Mouse (Mus musculus) liver, embryonic 14.5 days (tissue): ENCODE measurements around the gene 1700028K03Rik. TPM values are rescaled to one million over a fixed set of nuclear protein-coding genes. Genes with fewer than 3 reads are reported as not detected.

ENCODE experiments used
- ATAC-seq: fragments of 200-750 bp; cut with Nextera tagmentation; 2 replicates; pipeline ENCODE4 v1.8.0; 2017; ENCODE audit warnings: moderate number of reproducible peaks, mild to moderate bottlenecking, moderate library complexity; ENCODE audit not compliant: insufficient read depth
- DNase-seq, 3 experiments: peaks; one replicate each; pipeline ENCODE4 v3.0.0-alpha.2; 2012 to 2013; ENCODE audit warnings: low read depth in 3 of 3, low spot score in 3 of 3
- H3K27ac ChIP-seq: fragments of 300-500 bp; sonication (generic); 2 replicates; pipeline ENCODE4 v1.5.1; 2014; ENCODE audit warnings: moderate library complexity, mild to moderate bottlenecking, control low read depth, inconsistent platforms
- H3K27me3 ChIP-seq: fragments of 300-500 bp; sonication (generic); 2 replicates; pipeline ENCODE4 v1.6.1; 2014; ENCODE audit warnings: mild to moderate bottlenecking, low read length, moderate library complexity; ENCODE audit not compliant: control insufficient read depth, insufficient read depth
- H3K36me3 ChIP-seq: fragments of 300-500 bp; sonication (generic); replicated peaks from 2 replicates; pipeline ENCODE4 v1.6.1; 2014; ENCODE audit warnings: low read depth; ENCODE audit not compliant: control insufficient read depth, insufficient read depth
- H3K4me1 ChIP-seq, 2 experiments: fragments of 200-500 bp in 1 of 2; fragments of 300-500 bp in 1 of 2; sonication (generic) in 1 of 2; replicated peaks; 2 replicates each; pipeline ENCODE4 v1.6.1; 2012 to 2014; ENCODE audit warnings: antibody characterized with exemption in 1 of 2, inconsistent platforms in 1 of 2, low read length in 1 of 2; ENCODE audit not compliant: control insufficient read depth in 2 of 2, insufficient read depth in 2 of 2
- H3K4me2 ChIP-seq: fragments of 300-500 bp; sonication (generic); 2 replicates; pipeline ENCODE4 v1.6.1; 2014; ENCODE audit warnings: low read depth, mild to moderate bottlenecking, control low read depth, moderate library complexity
- H3K4me3 ChIP-seq, 2 experiments: fragments of 200-500 bp in 1 of 2; fragments of 300-500 bp in 1 of 2; sonication (generic) in 1 of 2; 2 replicates each; pipeline ENCODE4 v1.5.1; 2012 to 2014; ENCODE audit warnings: low read depth in 2 of 2, low read length in 2 of 2, mild to moderate bottlenecking in 2 of 2, control low read depth in 1 of 2, inconsistent platforms in 1 of 2, moderate library complexity in 1 of 2; ENCODE audit not compliant: insufficient read depth in 1 of 2
- H3K9ac ChIP-seq: fragments of 300-500 bp; sonication (generic); replicated peaks from 2 replicates; pipeline ENCODE4 v1.6.1; 2014; ENCODE audit warnings: mild to moderate bottlenecking, control low read depth, moderate library complexity
- H3K9me3 ChIP-seq: fragments of 300-500 bp; sonication (generic); 2 replicates; pipeline ENCODE4 v1.6.1; 2016; ENCODE audit warnings: low read length, mixed read lengths; ENCODE audit not compliant: control insufficient read depth
- CTCF ChIP-seq: IDR thresholded peaks from 2 replicates; pipeline ENCODE4 v1.5.1; 2016; ENCODE audit warnings: antibody characterized with exemption, low read depth, control low read depth
- EP300 ChIP-seq: IDR thresholded peaks from 2 replicates; pipeline ENCODE4 v1.6.1; 2016; ENCODE audit warnings: antibody characterized with exemption, low read depth
- WGBS: fragments of 180-500 bp; shearing (Covaris S2); extraction: QIAGEN DNeasy Blood & Tissue Kit; methylation state at CpG from one replicate; pipeline ENCODE4 v1.1.7; 2014; ENCODE audit not compliant: insufficient replicate concordance; 5-methylcytosine and 5-hydroxymethylcytosine counted together
- polyA plus RNA-seq, 2 experiments: library from polyadenylated mRNA; depleted of rRNA in 1 of 2; stranded (reverse) in 1 of 2; unstranded in 1 of 2; fragments of >200 nt; fragmentation: Nextera tagmentation in 1 of 2; extraction: Ambion mirVana in 1 of 2; gene quantifications; 2 replicates each; pipeline versions ENCODE4 v1.2.1 to v1.2.3; 2012 to 2014

The 1700028K03Rik gene
- polyA plus RNA-seq, 2 experiments = 0.01 TPM; not detected in 1

DNA sequence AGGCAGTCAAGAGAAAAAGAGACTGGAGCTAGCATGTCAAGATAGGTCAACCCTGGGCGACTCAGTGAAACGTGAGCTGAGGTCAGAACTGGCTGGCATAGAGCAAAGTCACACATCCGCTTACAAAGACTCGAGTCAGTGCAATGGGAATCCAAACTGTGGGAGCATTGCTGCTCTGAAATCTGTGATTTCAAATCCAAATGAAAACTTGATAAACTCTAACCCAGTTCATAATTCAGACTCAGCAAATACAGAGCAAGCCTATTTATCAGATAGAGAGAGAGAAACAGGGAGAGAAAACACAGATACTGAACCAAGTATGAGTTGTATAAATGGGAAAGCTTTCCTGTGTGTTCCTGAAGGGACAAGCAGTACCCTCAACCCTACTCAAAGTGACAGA is 27.2 kb upstream of the 1700028K03Rik start, which contains the start of gene Gm42669:
Gene Gm42669 (plus strand): TSS at position 301 of the 400 bp plus-strand sequence.
- Histone ChIP-seq H3K9me3 (no peaks in the 10 kb centered on the region), H3K4me3 (no peak within 1 kb of the TSS), H3K4me2 (no peak within 1 kb of the TSS), H3K4me1 (no peaks in the 10 kb centered on the region), H3K27ac (no peak within 1 kb of the TSS), H3K27me3 (no peaks in the 10 kb centered on the region), H3K9ac (no peak within 1 kb of the TSS), H3K36me3 (no peaks in the 10 kb centered on the region)
- WGBS = 62% methylated on average over 4 of the region's 4 CpGs
- ATAC-seq (no peak), DNase-seq (no peak)
- TF ChIP-seq EP300 (no peak), CTCF (no peak)

DNA sequence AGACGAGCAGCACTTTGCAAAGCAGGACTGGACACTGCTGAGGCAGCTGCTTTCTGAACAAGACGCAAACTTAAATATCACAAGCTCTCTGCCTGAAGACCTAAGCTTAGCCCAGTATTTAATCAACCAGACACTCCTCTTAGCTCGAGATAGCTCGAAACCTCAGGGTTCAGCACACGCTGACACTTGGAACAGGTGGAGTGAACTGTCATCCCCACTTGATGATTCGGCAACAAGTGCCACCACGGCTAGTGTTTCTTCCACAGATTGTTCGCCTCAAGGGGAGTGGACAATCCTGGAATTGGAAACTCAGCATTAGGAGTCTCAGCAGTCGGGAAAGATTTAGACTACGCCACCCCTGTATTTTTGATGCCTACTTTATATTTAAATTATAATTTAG is 24.0 kb upstream of the 1700028K03Rik start:
- ATAC-seq (no peak), DNase-seq (no peak)
- Histone ChIP-seq H3K27me3 (no peaks in the 10 kb centered on the region), H3K4me2 (no peak overlapping the region), H3K9me3 (no peaks in the 10 kb centered on the region), H3K9ac (no peak overlapping the region), H3K27ac (no peak overlapping the region), H3K4me3 (no peak overlapping the region), H3K4me1 (no peaks in the 10 kb centered on the region; a peak in 1 of 4 replicates), H3K36me3 (no peaks in the 10 kb centered on the region)
- WGBS = 68% methylated on average over 10 of the region's 10 CpGs
- TF ChIP-seq EP300 (no peak), CTCF (no peak)

DNA sequence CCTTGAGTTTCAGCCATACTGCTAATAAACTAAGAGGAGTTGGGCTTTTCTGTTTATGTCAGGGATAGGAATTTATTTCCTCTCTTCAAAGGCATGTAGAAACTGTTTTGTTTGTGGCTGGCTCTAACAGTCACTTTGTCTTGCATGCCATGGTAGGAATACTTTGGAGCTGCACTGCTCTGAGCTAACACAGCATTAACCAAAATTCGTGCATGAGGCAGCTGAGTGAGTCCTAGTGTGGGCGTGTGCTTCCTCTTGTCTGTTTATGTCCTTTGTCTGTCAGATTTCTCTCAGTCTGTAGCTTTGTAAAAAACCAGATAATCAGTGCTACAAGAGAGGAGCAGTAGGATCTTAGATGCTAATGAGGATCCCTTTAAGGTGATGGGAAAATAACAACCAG is 23.2 kb upstream of the 1700028K03Rik start:
- ATAC-seq = no peak
- no peak for TF ChIP-seq CTCF
- no peak for TF ChIP-seq EP300
- WGBS = 31% methylated on average over 2 of the region's 2 CpGs

DNA sequence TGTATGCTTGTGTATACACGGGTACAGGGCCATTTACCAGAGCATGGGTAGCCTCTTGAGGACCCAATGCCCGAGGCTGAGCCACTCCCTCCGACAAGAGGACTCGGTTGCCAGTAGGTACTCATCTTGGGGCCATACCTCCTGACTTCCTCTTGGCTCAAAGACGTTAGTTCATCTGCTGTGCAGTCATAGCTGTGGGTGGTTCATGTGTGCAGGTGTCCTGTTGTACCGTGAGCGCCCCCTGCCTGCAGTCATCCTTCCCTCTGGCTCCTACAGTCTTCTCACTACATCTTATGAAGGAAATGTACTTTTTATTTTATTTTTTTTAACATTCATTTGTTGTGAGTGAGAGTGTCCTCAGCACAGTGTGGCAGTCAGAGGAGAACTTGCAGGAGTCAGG is 20.9 kb upstream of the 1700028K03Rik start:
- Histone ChIP-seq H3K27me3 (no peaks in the 10 kb centered on the region), H3K4me1 (no peaks in the 10 kb centered on the region; a peak in 1 of 4 replicates), H3K27ac (no peak overlapping the region), H3K4me2 (no peak overlapping the region), H3K9me3 (no peaks in the 10 kb centered on the region), H3K4me3 (no peak overlapping the region), H3K36me3 (no peaks in the 10 kb centered on the region), H3K9ac (no peak overlapping the region)
- TF ChIP-seq EP300 (no peak), CTCF (peak; percentile 93)
- peak; percentile 69 for ATAC-seq
- WGBS = 28% methylated on average over 7 of the region's 7 CpGs
- DNase-seq = peak in 2 of 3 experiments; percentile 36 to 37

More for the DNA sequence above, 23.2 kb upstream of the 1700028K03Rik start:
- Histone ChIP-seq H3K9ac (no peak overlapping the region), H3K27me3 (no peaks in the 10 kb centered on the region), H3K4me2 (no peak overlapping the region), H3K27ac (no peak overlapping the region), H3K4me1 (no peaks in the 10 kb centered on the region; a peak in 1 of 4 replicates), H3K9me3 (no peaks in the 10 kb centered on the region), H3K36me3 (no peaks in the 10 kb centered on the region), H3K4me3 (no peak overlapping the region)
- no peak for DNase-seq

DNA sequence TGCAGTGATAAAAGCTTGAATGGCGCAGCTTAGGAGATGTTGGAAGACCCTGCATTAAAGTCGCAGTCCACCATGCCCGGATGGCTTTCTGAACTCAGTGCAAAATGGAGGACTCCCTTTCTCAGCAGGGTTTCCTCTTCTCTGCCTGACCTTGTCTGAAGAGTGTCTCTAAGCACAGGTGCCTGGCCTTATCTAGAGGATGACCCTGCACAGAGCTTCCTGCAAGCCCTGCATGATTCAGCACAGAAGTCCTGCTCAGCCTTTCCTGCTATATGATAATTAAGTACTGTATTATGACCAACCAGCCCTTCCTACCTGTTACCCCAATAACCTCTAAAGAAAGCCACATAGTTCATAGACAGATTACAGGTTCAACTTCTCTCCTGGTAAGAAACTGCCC is 19.1 kb upstream of the 1700028K03Rik start:
- Histone ChIP-seq H3K27ac (no peak overlapping the region), H3K27me3 (no peaks in the 10 kb centered on the region), H3K36me3 (no peaks in the 10 kb centered on the region), H3K9me3 (no peaks in the 10 kb centered on the region), H3K4me3 (no peak overlapping the region), H3K9ac (no peak overlapping the region), H3K4me1 (no peaks in the 10 kb centered on the region; a peak in 1 of 4 replicates), H3K4me2 (no peak overlapping the region)
- WGBS = 71% methylated on average over 3 of the region's 3 CpGs
- DNase-seq = no peak
- TF ChIP-seq EP300 (no peak), CTCF (no peak)
- ATAC-seq = peak; percentile 69
